Mouse (Mus musculus) forebrain, embryonic 15.5 days (tissue): Measurements from ENCODE around the gene Tcl1. TPM values are rescaled to one million over a fixed set of nuclear protein-coding genes. Genes with fewer than 3 reads are reported as not detected.

Experiments used
- ATAC-seq: fragments of 200-750 bp; cut with Nextera tagmentation; replicated peaks from 2 replicates; pipeline ENCODE4 v1.8.0; 2017; ENCODE audit warnings: mild to moderate bottlenecking, moderate TSS enrichment, moderate library complexity
- H3K27ac ChIP-seq: fragments of 300-500 bp; sonication (generic); replicated peaks from 2 replicates; pipeline ENCODE4 v1.5.1; 2015; ENCODE audit warnings: mild to moderate bottlenecking, inconsistent platforms
- H3K27me3 ChIP-seq: fragments of 300-500 bp; sonication (generic); 2 replicates; pipeline ENCODE4 v1.6.1; 2015; ENCODE audit warnings: inconsistent platforms
- H3K36me3 ChIP-seq: fragments of 300-500 bp; sonication (generic); 2 replicates; pipeline ENCODE4 v1.6.1; 2015; ENCODE audit warnings: mild to moderate bottlenecking, inconsistent platforms
- H3K4me1 ChIP-seq: fragments of 300-500 bp; sonication (generic); 2 replicates; pipeline ENCODE4 v1.6.1; 2015; ENCODE audit warnings: inconsistent platforms
- H3K4me2 ChIP-seq: fragments of 300-500 bp; sonication (generic); replicated peaks from 2 replicates; pipeline ENCODE4 v1.6.1; 2015; ENCODE audit warnings: mild to moderate bottlenecking, inconsistent platforms
- H3K4me3 ChIP-seq: fragments of 300-500 bp; sonication (generic); 2 replicates; pipeline ENCODE4 v1.5.1; 2015; ENCODE audit warnings: mild to moderate bottlenecking, inconsistent platforms
- H3K9ac ChIP-seq: fragments of 300-500 bp; sonication (generic); replicated peaks from 2 replicates; pipeline ENCODE4 v1.6.1; 2015; ENCODE audit warnings: mild to moderate bottlenecking, inconsistent platforms
- H3K9me3 ChIP-seq: fragments of 300-500 bp; sonication (generic); 2 replicates; pipeline ENCODE4 v1.6.1; 2016; ENCODE audit warnings: inconsistent platforms
- WGBS: fragments of 180-500 bp; shearing (Covaris S2); methylation state at CpG from one replicate; pipeline ENCODE4 v1.1.7; 2015; ENCODE audit warnings: mixed read lengths; 5-methylcytosine and 5-hydroxymethylcytosine counted together
- polyA plus RNA-seq: library from polyadenylated mRNA; unstranded; fragments of >200 nt; fragmentation: Nextera tagmentation; extraction: Ambion mirVana; gene quantifications from 2 replicates; pipeline ENCODE4 v1.2.1, GENCODE M21; 2015

The Tcl1 gene
- not detected in 2 replicates for polyA plus RNA-seq

GRCm38 (mm10) chr12:105222601-105223319 lies at the start of gene Tcl1:
Tcl1 (minus strand) TSS chr12:105222793.
- WGBS, result 94% methylated on average over 22 of the region's 22 CpGs
- Histone ChIP-seq H3K9ac (no peak within 1 kb of the TSS), H3K27me3 (no peaks in the 10 kb centered on the region), H3K4me2 (no peak within 1 kb of the TSS), H3K36me3 (no peaks in the 10 kb centered on the region), H3K27ac (no peak within 1 kb of the TSS), H3K4me1 (no peaks in the 10 kb centered on the region), H3K9me3 (no peaks in the 10 kb centered on the region), H3K4me3 (no peak within 1 kb of the TSS)
- no peak for ATAC-seq

GRCm38 (mm10) chr12:105271016-105271965 lies 48.7 kb upstream of the Tcl1 start:
- 72% methylated on average over 17 of the region's 17 CpGs for WGBS
- no peaks in the 10 kb centered on the region for H3K27me3 ChIP-seq
- no peak overlapping the region for H3K4me3 ChIP-seq
- ATAC-seq, result no peak
- no peak overlapping the region for H3K4me2 ChIP-seq
- no peaks in the 10 kb centered on the region for H3K36me3 ChIP-seq
- no peak overlapping the region for H3K9ac ChIP-seq
- no peaks in the 10 kb centered on the region for H3K9me3 ChIP-seq
- no peak overlapping the region for H3K27ac ChIP-seq
- H3K4me1 ChIP-seq, result no peaks in the 10 kb centered on the region

GRCm38 (mm10) chr12:105267076-105267475 lies 44.5 kb upstream of the Tcl1 start:
- WGBS, result 76% methylated on average over 5 of the region's 5 CpGs
- H3K27ac ChIP-seq, result no peak overlapping the region
- no peak overlapping the region for H3K9ac ChIP-seq
- no peak for ATAC-seq
- no peaks in the 10 kb centered on the region for H3K36me3 ChIP-seq
- no peak overlapping the region for H3K4me3 ChIP-seq
- H3K4me2 ChIP-seq, result no peak overlapping the region
- H3K4me1 ChIP-seq, result no peaks in the 10 kb centered on the region
- H3K9me3 ChIP-seq, result no peaks in the 10 kb centered on the region
- no peaks in the 10 kb centered on the region for H3K27me3 ChIP-seq

- 14% methylated on average over 3 of the region's 3 CpGs for WGBS
- H3K36me3 ChIP-seq, result no peaks in the 10 kb centered on the region
- H3K4me1 ChIP-seq, result no peaks in the 10 kb centered on the region
- H3K9me3 ChIP-seq, result no peaks in the 10 kb centered on the region
- H3K4me2 ChIP-seq, result no peak overlapping the region
- no peak overlapping the region for H3K9ac ChIP-seq
- H3K4me3 ChIP-seq, result no peak overlapping the region
- H3K27ac ChIP-seq, result no peak overlapping the region
- no peak for ATAC-seq
- H3K27me3 ChIP-seq, result no peaks in the 10 kb centered on the region
These were observed 43.5 kb upstream of the Tcl1 start for GRCm38 (mm10) chr12:105266096-105266495.

GRCm38 (mm10) chr12:105259221-105259620 lies 36.6 kb upstream of the Tcl1 start:
- no peak overlapping the region for H3K27ac ChIP-seq
- H3K9me3 ChIP-seq, result no peaks in the 10 kb centered on the region
- no peaks in the 10 kb centered on the region for H3K36me3 ChIP-seq
- H3K4me2 ChIP-seq, result no peak overlapping the region
- no peaks in the 10 kb centered on the region for H3K27me3 ChIP-seq
- H3K4me1 ChIP-seq, result no peaks in the 10 kb centered on the region
- 36% methylated on average over 4 of the region's 4 CpGs for WGBS
- no peak for ATAC-seq
- no peak overlapping the region for H3K9ac ChIP-seq
- H3K4me3 ChIP-seq, result no peak overlapping the region

GRCm38 (mm10) chr12:105258787-105259186 lies 36.2 kb upstream of the Tcl1 start:
- Histone ChIP-seq H3K4me2 (no peak overlapping the region), H3K27ac (no peak overlapping the region), H3K27me3 (no peaks in the 10 kb centered on the region), H3K9ac (no peak overlapping the region), H3K36me3 (no peaks in the 10 kb centered on the region), H3K9me3 (no peaks in the 10 kb centered on the region), H3K4me3 (no peak overlapping the region), H3K4me1 (no peaks in the 10 kb centered on the region)
- WGBS, result 7% methylated on average over 9 of the region's 9 CpGs
- ATAC-seq, result no peak

GRCm38 (mm10) chr12:105253796-105254195 lies 31.2 kb upstream of the Tcl1 start:
- H3K4me3 ChIP-seq, result no peak overlapping the region
- no peaks in the 10 kb centered on the region for H3K9me3 ChIP-seq
- no peak overlapping the region for H3K27ac ChIP-seq
- peaks cover 2% of the 10 kb centered on the region for H3K4me1 ChIP-seq
- H3K4me2 ChIP-seq, result no peak overlapping the region
- no peaks in the 10 kb centered on the region for H3K27me3 ChIP-seq
- no peaks in the 10 kb centered on the region for H3K36me3 ChIP-seq
- WGBS, result 91% methylated on average over 3 of the region's 3 CpGs
- ATAC-seq, result no peak
- H3K9ac ChIP-seq, result no peak overlapping the region

- 10% methylated on average over 9 of the region's 9 CpGs for WGBS
- no peak overlapping the region for H3K9ac ChIP-seq
- H3K4me2 ChIP-seq, result 0 out of 2 replicates have a peak overlapping the region, but pooled peaks have one; percentile 15
- no peak overlapping the region for H3K27ac ChIP-seq
- no peak for ATAC-seq
- no peaks in the 10 kb centered on the region for H3K27me3 ChIP-seq
- no peaks in the 10 kb centered on the region for H3K9me3 ChIP-seq
- H3K4me1 ChIP-seq, result peaks cover 11% of the 10 kb centered on the region
- no peak overlapping the region for H3K4me3 ChIP-seq
- H3K36me3 ChIP-seq, result no peaks in the 10 kb centered on the region
These were observed 26.2 kb upstream of the Tcl1 start for GRCm38 (mm10) chr12:105248763-105249233.

- Histone ChIP-seq H3K4me2 (no peak overlapping the region), H3K4me1 (peaks cover 3% of the 10 kb centered on the region), H3K9me3 (no peaks in the 10 kb centered on the region), H3K27ac (peak overlapping the region; percentile 57; the same call in 1 of the 2 replicates), H3K36me3 (no peaks in the 10 kb centered on the region), H3K9ac (no peak overlapping the region), H3K27me3 (no peaks in the 10 kb centered on the region), H3K4me3 (no peak overlapping the region)
- WGBS, result 41% methylated on average over 9 of the region's 9 CpGs
- ATAC-seq, result no peak
These were observed 16.5 kb upstream of the Tcl1 start for GRCm38 (mm10) chr12:105239060-105239459.

- peaks cover 3% of the 10 kb centered on the region for H3K4me1 ChIP-seq
- H3K4me2 ChIP-seq, result no peak overlapping the region
- no peak overlapping the region for H3K27ac ChIP-seq
- ATAC-seq, result no peak
- no peak overlapping the region for H3K9ac ChIP-seq
- H3K27me3 ChIP-seq, result no peaks in the 10 kb centered on the region
- H3K36me3 ChIP-seq, result no peaks in the 10 kb centered on the region
- H3K9me3 ChIP-seq, result no peaks in the 10 kb centered on the region
- H3K4me3 ChIP-seq, result no peak overlapping the region
- 72% methylated on average over 3 of the region's 3 CpGs for WGBS
These were observed 12.5 kb upstream of the Tcl1 start for GRCm38 (mm10) chr12:105235091-105235490.

- no peak for ATAC-seq
- no peak overlapping the region for H3K4me2 ChIP-seq
- WGBS, result 53% methylated on average over 11 of the region's 11 CpGs
These were observed 11.8 kb upstream of the Tcl1 start for GRCm38 (mm10) chr12:105234362-105234761.

GRCm38 (mm10) chr12:105224621-105225320 lies 2.2 kb upstream of the Tcl1 start:
- ATAC-seq, result no peak
- WGBS, result 41% methylated on average over 16 of the region's 16 CpGs
- Histone ChIP-seq H3K4me3 (no peak overlapping the region), H3K9ac (no peak overlapping the region), H3K36me3 (no peaks in the 10 kb centered on the region), H3K4me1 (no peaks in the 10 kb centered on the region), H3K27ac (no peak overlapping the region), H3K4me2 (no peak overlapping the region), H3K9me3 (no peaks in the 10 kb centered on the region), H3K27me3 (no peaks in the 10 kb centered on the region)

More at GRCm38 (mm10) chr12:105234362-105234761, 11.8 kb upstream of the Tcl1 start:
- H3K9me3 ChIP-seq, result no peaks in the 10 kb centered on the region
- H3K27me3 ChIP-seq, result no peaks in the 10 kb centered on the region
- no peak overlapping the region for H3K4me3 ChIP-seq
- H3K4me1 ChIP-seq, result peaks cover 3% of the 10 kb centered on the region
- no peak overlapping the region for H3K27ac ChIP-seq
- no peak overlapping the region for H3K9ac ChIP-seq
- no peaks in the 10 kb centered on the region for H3K36me3 ChIP-seq
